Mouse (Mus musculus) midbrain, embryonic 13.5 days (tissue): ENCODE results near the gene Myo1e. TPM values are rescaled to one million over a fixed set of nuclear protein-coding genes. Genes with fewer than 3 reads are reported as not detected.
A peak's percentile ranks its signal among the peaks of the same experiment; 100 is the strongest.

Experiments
- ATAC-seq: fragments of 200-750 bp; cut with Nextera tagmentation; 2 replicates; pipeline ENCODE4 v1.8.0; 2017; ENCODE audit warnings: mild to moderate bottlenecking, moderate TSS enrichment, moderate library complexity
- H3K27ac ChIP-seq: fragments of 300-500 bp; sonication (generic); 2 replicates; pipeline ENCODE4 v1.5.1; 2015; ENCODE audit warnings: inconsistent platforms, mild to moderate bottlenecking, moderate library complexity
- H3K27me3 ChIP-seq: fragments of 300-500 bp; sonication (generic); 2 replicates; pipeline ENCODE4 v1.6.1; 2015; ENCODE audit warnings: mild to moderate bottlenecking, inconsistent platforms
- H3K36me3 ChIP-seq: fragments of 300-500 bp; sonication (generic); 2 replicates; pipeline ENCODE4 v1.6.1; 2015; ENCODE audit warnings: mild to moderate bottlenecking, inconsistent platforms
- H3K4me1 ChIP-seq: fragments of 300-500 bp; sonication (generic); replicated peaks from 2 replicates; pipeline ENCODE4 v1.6.1; 2015; ENCODE audit warnings: inconsistent platforms
- H3K4me2 ChIP-seq: fragments of 300-500 bp; sonication (generic); replicated peaks from 2 replicates; pipeline ENCODE4 v1.6.1; 2015; ENCODE audit warnings: moderate library complexity, mild to moderate bottlenecking, inconsistent platforms
- H3K4me3 ChIP-seq: fragments of 300-500 bp; sonication (generic); replicated peaks from 2 replicates; pipeline ENCODE4 v1.5.1; 2015; ENCODE audit warnings: mild to moderate bottlenecking, inconsistent platforms
- H3K9ac ChIP-seq: fragments of 300-500 bp; sonication (generic); replicated peaks from 2 replicates; pipeline ENCODE4 v1.6.1; 2015; ENCODE audit warnings: mild to moderate bottlenecking, inconsistent platforms
- H3K9me3 ChIP-seq: fragments of 300-500 bp; sonication (generic); 2 replicates; pipeline ENCODE4 v1.6.1; 2016; ENCODE audit warnings: mild to moderate bottlenecking, inconsistent platforms
- WGBS: fragments of 180-500 bp; shearing (Covaris S2); methylation state at CpG from one replicate; pipeline ENCODE4 v1.1.7; 2015; 5-methylcytosine and 5-hydroxymethylcytosine counted together
- polyA plus RNA-seq: library from polyadenylated mRNA; unstranded; fragments of >200 nt; fragmentation: Nextera tagmentation; extraction: Ambion mirVana; gene quantifications from 2 replicates; pipeline ENCODE4 v1.2.1, GENCODE M21; 2015

The Myo1e gene
- 6.0 and 6.1 TPM in 2 replicates for polyA plus RNA-seq

DNA sequence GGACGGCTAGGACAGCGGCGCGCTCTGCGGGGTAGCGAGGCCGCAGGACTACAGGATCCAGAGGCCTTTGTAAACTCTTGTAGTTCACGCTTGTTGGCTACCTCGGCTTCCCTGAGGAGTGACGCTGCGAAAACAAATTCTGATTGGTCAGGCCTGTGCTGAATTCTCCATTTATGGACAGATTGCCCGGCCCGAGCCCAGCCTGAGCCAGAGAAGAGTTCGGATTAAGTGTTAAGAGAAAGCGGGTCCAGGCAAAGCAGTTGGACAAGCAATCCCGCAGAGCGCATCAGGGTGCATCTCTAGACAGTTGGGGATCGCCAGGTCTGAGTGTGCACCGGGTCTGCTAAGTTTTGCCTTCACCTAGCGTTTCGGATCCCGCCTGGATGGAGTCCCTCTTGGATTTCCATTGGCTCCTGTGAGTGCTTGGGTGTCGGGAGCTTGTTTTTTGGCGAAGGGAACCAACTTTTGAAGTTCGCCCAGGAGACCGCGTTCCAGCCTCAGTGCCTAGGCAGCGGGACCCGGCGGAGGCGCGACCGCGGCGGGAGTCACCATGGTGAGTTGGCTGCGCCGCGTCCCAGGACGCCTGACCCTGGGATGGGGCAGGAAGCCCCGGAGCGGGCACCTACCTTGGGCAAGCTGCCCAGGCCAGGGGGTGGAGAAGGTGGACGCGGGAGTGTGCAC, at the start of gene Myo1e:
TSS of gene Myo1e (plus strand) at position 200 of the 681 bp plus-strand sequence.
- Histone ChIP-seq H3K36me3 (no peaks in the 10 kb centered on the region), H3K27me3 (peaks cover 9% of the 10 kb centered on the region; the same call in 1 of the 2 replicates), H3K9me3 (no peaks in the 10 kb centered on the region), H3K27ac (0 out of 2 replicates have a peak within 1 kb of the TSS, but pooled peaks have one; percentile 1), H3K4me1 (peaks cover 15% of the 10 kb centered on the region), H3K4me2 (peak within 1 kb of the TSS; percentile 85), H3K9ac (peak within 1 kb of the TSS; percentile 60), H3K4me3 (peak within 1 kb of the TSS; percentile 55)
- WGBS = 0% methylated on average over 43 of the region's 43 CpGs
- ATAC-seq = peak; percentile 97

DNA sequence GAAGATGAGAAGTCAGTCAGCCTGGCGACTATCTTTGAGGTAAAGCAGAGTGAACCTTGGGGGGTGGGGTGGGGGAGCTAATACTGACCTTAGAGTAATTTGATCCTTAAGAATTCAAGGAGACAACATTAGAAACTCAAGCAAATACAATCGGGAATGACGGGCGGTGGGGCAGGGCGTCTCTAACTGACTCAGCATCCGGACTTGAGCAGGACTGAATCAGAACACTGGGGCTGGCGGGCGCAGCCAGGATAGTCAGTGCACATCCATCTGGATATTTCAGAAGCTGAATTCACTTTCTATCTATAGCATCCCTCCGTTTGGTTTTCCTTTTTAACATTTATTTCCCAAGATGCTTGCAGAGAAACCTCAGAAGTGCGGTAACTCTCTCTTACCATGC, 47.1 kb upstream of the Myo1e start:
- Histone ChIP-seq H3K9me3 (no peaks in the 10 kb centered on the region), H3K27ac (no peak overlapping the region), H3K4me2 (no peak overlapping the region), H3K27me3 (no peaks in the 10 kb centered on the region), H3K36me3 (no peaks in the 10 kb centered on the region), H3K4me3 (no peak overlapping the region), H3K4me1 (no peaks in the 10 kb centered on the region), H3K9ac (no peak overlapping the region)
- 90% methylated on average over 10 of the region's 10 CpGs for WGBS
- no peak for ATAC-seq

DNA sequence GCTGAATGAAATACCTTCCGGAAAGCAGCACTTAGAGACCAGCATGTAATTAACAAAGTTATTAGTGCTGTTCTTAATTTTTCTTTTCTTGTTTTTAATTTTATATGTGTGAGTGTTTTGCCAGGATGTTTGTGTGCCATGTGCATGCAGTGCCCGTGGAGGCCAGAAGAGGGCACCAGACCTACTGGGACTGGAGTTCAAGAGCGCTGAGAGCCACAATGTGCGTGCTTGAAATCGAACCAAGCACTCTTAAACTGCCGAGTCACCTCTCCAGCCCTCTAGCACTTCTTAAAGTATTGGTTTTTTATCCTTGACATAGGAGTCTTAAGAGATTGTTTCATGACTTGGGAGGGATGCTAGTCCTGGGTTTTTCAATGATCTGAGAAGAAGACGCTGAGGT, 38.2 kb upstream of the Myo1e start:
- H3K4me3 ChIP-seq = no peak overlapping the region
- ATAC-seq = no peak
- H3K36me3 ChIP-seq = no peaks in the 10 kb centered on the region
- no peak overlapping the region for H3K27ac ChIP-seq
- no peaks in the 10 kb centered on the region for H3K9me3 ChIP-seq
- no peaks in the 10 kb centered on the region for H3K27me3 ChIP-seq
- WGBS = 88% methylated on average over 7 of the region's 7 CpGs
- H3K4me2 ChIP-seq = no peak overlapping the region
- peaks cover 3% of the 10 kb centered on the region for H3K4me1 ChIP-seq
- no peak overlapping the region for H3K9ac ChIP-seq

DNA sequence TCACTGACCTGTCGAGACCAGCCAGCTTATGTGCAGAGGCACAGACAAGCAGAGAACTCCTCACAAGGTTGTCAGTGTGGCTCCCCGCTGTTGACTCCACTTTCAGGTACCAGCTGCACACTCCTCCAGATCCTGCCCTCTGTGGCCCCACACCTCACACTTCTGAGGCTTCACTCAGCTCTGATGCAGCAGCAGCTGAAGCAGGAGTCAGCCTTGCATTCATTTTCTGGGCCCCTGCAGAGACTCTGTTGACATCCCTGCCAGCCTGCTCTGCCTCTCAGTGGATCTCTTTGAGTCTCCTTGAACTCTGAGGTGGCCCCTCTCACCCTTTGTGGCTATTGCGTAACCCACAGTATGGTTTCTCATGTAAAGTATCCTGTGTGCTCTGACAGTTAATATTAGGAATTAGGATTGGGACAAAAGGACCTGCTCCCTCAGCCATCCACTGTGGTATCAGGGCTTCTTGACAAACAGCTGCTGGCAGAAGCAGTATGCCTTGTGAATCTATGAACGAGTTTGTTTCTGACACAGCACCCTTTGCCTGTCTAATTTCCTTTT, 32.8 kb upstream of the Myo1e start:
- H3K9me3 ChIP-seq = no peaks in the 10 kb centered on the region
- H3K4me3 ChIP-seq = no peak overlapping the region
- no peak overlapping the region for H3K9ac ChIP-seq
- ATAC-seq = peak; percentile 58
- no peaks in the 10 kb centered on the region for H3K27me3 ChIP-seq
- WGBS = 30% methylated on average over 4 of the region's 4 CpGs
- H3K27ac ChIP-seq = peak overlapping the region; percentile 65
- peaks cover 20% of the 10 kb centered on the region for H3K4me1 ChIP-seq
- H3K36me3 ChIP-seq = no peaks in the 10 kb centered on the region
- H3K4me2 ChIP-seq = no peak overlapping the region

DNA sequence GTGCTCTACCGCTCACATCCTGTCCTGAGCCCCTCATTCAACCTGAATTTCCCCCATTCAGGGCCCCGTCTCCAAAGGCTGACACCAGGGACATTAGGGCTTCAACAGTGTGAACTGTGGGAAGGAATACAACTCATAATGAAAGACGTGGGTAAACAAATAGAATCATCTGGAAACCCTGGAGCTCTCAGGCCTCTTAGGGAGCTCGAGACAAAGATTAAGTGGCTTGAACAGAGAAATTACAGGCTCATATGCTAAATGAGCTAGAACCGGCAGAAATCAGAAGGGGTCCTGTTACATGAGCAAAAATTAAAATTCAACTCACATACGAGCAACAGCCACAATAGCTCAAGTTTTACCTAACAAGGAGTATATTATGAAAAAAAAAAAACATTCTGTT, 32.3 kb upstream of the Myo1e start:
- WGBS = 24% methylated on average over 6 of the region's 6 CpGs
- no peaks in the 10 kb centered on the region for H3K27me3 ChIP-seq
- peak overlapping the region; percentile 65 for H3K27ac ChIP-seq
- no peak overlapping the region for H3K9ac ChIP-seq
- H3K4me2 ChIP-seq = no peak overlapping the region
- peaks cover 20% of the 10 kb centered on the region for H3K4me1 ChIP-seq
- no peaks in the 10 kb centered on the region for H3K36me3 ChIP-seq
- H3K9me3 ChIP-seq = no peaks in the 10 kb centered on the region
- ATAC-seq = 0 out of 2 replicates have a peak, but pooled peaks have one; percentile 37
- no peak overlapping the region for H3K4me3 ChIP-seq

DNA sequence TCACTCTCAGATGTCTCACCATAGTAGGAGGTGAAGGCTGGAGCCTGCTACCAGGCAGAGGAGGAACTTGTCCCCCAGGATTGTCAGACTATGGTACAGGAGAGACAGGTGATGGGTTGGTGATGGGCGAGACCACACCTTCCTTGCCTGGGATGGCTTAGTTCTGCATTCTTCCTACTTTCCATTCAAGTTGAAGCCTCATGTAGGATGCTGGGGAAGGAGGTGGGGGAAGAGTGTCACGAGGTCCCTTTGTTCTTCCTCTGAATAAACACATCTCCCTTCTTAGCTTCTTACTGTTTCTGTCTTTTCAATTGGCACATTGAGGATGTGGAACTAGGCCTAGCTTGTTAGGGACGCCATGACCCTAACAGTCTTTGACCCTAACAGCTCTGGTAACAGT, 30.9 kb upstream of the Myo1e start:
- H3K9me3 ChIP-seq = no peaks in the 10 kb centered on the region
- no peak overlapping the region for H3K4me2 ChIP-seq
- no peak for ATAC-seq
- H3K9ac ChIP-seq = no peak overlapping the region
- H3K36me3 ChIP-seq = no peaks in the 10 kb centered on the region
- WGBS = 85% methylated on average over 3 of the region's 3 CpGs
- H3K27ac ChIP-seq = no peak overlapping the region
- H3K27me3 ChIP-seq = no peaks in the 10 kb centered on the region
- no peak overlapping the region for H3K4me3 ChIP-seq
- peaks cover 23% of the 10 kb centered on the region for H3K4me1 ChIP-seq

DNA sequence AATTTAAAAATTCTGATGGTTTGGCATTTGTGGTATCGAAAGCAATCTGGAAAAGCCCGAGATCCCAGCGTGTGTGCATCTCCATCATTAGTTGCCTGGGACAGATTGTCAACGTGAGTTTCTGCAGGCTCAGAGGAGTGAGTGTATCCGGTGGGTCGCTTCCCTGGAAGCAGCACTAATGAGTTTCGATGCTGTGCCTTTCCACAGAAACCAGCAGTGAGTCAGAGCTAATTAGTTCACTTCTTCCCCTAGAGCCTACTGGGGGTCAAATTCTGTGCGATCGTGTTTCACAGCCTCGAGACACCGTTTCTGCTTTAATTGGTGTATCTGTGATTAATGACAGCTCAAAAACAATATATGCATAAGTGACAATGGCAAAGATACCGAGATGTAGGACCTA, 25.4 kb upstream of the Myo1e start:
- no peak overlapping the region for H3K4me2 ChIP-seq
- no peaks in the 10 kb centered on the region for H3K36me3 ChIP-seq
- peaks cover 10% of the 10 kb centered on the region for H3K4me1 ChIP-seq
- peak overlapping the region; percentile 62 for H3K27ac ChIP-seq
- ATAC-seq = peak; percentile 79
- WGBS = 52% methylated on average over 12 of the region's 12 CpGs
- no peak overlapping the region for H3K9ac ChIP-seq
- H3K4me3 ChIP-seq = no peak overlapping the region
- H3K9me3 ChIP-seq = no peaks in the 10 kb centered on the region
- H3K27me3 ChIP-seq = no peaks in the 10 kb centered on the region

DNA sequence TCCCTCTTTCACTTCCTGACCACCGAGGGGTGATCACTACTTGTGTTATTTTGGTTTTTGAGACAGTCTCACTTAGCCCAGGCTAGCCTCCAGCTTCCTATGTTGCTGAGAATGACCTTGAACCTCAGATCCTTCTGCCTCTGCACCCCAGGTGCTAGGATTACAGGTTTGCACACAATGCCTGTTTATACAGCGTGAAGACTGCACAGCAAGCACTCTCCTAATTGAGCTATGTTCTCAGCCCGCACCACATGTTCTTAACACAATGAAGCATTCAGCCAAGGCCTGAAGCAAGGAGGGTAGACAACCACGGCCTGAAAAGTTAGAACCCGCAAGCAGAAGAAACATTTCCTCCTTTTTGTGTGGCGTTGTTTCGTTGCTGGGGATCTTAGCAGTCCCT, 24.5 kb upstream of the Myo1e start:
- peak overlapping the region; percentile 44; the same call in 1 of the 2 replicates for H3K27ac ChIP-seq
- no peaks in the 10 kb centered on the region for H3K9me3 ChIP-seq
- H3K9ac ChIP-seq = no peak overlapping the region
- H3K4me1 ChIP-seq = peaks cover 10% of the 10 kb centered on the region
- H3K27me3 ChIP-seq = no peaks in the 10 kb centered on the region
- WGBS = 45% methylated on average over 7 of the region's 7 CpGs
- H3K4me3 ChIP-seq = no peak overlapping the region
- H3K4me2 ChIP-seq = no peak overlapping the region
- ATAC-seq = no peak
- H3K36me3 ChIP-seq = no peaks in the 10 kb centered on the region

DNA sequence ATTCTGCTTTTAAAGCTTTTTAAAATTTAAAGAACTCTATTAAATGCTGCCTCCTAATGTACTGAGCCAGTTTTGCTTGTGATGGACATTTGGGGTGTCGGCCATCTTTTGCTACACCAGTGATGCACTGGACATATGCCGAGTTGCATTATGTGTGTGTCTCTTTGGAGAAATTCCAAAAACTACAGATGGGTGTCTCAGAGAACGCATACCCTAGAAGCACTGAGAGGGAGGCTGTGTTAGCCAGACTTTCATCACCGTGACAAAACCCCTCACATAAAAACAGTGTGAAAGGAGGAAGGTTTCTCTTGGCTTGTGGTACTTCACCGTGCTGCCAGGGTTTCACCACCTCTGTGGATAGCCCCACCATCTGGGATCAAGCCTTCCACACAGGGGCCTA, 14.8 kb upstream of the Myo1e start:
- ATAC-seq = no peak
- H3K9me3 ChIP-seq = no peaks in the 10 kb centered on the region
- no peak overlapping the region for H3K4me2 ChIP-seq
- H3K4me3 ChIP-seq = no peak overlapping the region
- no peaks in the 10 kb centered on the region for H3K4me1 ChIP-seq
- no peak overlapping the region for H3K9ac ChIP-seq
- WGBS = 86% methylated on average over 5 of the region's 5 CpGs
- H3K36me3 ChIP-seq = no peaks in the 10 kb centered on the region
- H3K27me3 ChIP-seq = no peaks in the 10 kb centered on the region
- H3K27ac ChIP-seq = no peak overlapping the region

DNA sequence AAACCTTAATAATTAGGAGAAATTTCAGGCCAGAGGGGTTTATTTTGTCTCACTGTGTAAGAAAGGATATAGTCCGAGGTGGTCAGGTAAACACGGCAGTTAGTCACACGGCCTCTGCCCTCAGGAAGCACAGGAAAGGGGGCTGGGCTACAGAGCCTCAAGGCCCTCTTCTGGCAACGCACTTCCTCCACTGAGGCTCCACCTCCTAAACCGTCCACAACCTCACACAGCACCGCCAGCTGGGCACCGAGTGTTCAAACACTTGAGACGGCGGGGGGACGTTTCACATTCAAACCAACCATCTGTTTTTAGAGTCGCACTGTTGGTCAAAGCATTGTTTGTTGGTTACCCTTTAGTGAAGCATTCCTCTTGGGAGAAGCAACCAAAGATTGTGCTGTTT, 12.5 kb upstream of the Myo1e start:
- no peaks in the 10 kb centered on the region for H3K36me3 ChIP-seq
- WGBS = 88% methylated on average over 11 of the region's 11 CpGs
- no peak overlapping the region for H3K9ac ChIP-seq
- no peak for ATAC-seq
- H3K4me2 ChIP-seq = no peak overlapping the region
- H3K4me3 ChIP-seq = no peak overlapping the region
- H3K27me3 ChIP-seq = no peaks in the 10 kb centered on the region
- H3K27ac ChIP-seq = no peak overlapping the region
- H3K9me3 ChIP-seq = no peaks in the 10 kb centered on the region
- H3K4me1 ChIP-seq = no peaks in the 10 kb centered on the region

DNA sequence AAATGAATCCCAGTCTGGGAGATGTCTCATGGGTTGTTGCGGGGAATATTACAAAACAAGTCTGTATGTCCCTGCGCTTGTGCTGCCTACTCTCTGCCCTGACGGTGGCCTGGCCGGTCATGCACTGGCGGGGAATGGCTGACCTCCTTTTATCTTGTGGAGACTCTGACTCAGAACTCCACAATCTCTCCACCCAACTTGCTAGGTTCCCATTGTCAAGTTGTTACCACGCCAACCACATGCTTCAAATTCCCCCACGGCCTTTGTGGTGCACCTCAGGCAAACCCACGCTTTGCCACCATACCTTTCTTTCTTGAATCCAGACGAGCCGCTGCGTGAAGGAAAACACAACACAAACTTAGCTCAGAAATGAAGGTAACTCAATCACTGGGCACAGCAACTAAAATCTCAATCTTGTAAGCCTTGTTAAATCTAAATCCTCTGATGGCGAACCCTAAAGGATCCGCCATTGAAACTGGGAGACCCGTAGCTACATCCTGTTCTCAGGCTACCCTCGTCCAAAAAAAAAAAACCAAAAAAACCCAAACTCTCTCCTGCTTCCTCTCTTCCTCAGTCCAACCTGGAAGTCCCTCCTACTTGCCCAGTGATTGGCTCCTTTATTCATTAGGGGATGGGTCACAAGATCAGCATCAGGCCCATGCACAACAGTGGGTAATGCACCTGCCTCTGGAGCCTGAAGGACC, 10.0 kb upstream of the Myo1e start:
- Histone ChIP-seq H3K4me1 (no peaks in the 10 kb centered on the region), H3K9ac (no peak overlapping the region), H3K4me3 (no peak overlapping the region), H3K27ac (no peak overlapping the region), H3K9me3 (no peaks in the 10 kb centered on the region), H3K27me3 (no peaks in the 10 kb centered on the region), H3K4me2 (no peak overlapping the region), H3K36me3 (no peaks in the 10 kb centered on the region)
- no peak for ATAC-seq
- WGBS = 76% methylated on average over 15 of the region's 15 CpGs

DNA sequence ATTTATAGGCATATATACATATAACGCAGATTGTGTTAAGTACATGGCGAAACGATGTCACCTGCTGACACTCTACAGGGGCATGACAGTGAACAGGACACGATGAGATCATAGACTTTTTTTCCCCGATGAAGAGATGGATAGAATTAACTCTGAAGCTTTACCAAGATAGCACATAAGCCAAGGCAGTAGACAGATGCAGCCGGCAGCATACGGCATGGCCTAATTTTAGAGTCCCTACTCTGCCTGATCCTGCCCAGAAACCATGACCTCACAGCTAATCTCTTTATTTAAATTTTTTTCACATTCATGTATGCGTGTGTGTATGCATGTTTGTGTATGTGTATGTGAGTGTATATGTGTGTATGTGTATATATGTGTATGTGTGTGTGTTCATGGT, 9.2 kb upstream of the Myo1e start:
- Histone ChIP-seq H3K27ac (no peak overlapping the region), H3K27me3 (no peaks in the 10 kb centered on the region), H3K4me3 (no peak overlapping the region), H3K36me3 (no peaks in the 10 kb centered on the region), H3K9ac (no peak overlapping the region), H3K9me3 (no peaks in the 10 kb centered on the region), H3K4me1 (no peaks in the 10 kb centered on the region), H3K4me2 (no peak overlapping the region)
- ATAC-seq = no peak
- WGBS = 92% methylated on average over 8 of the region's 8 CpGs
